Mouse (Mus musculus) gastrocnemius, postnatal 4 days (tissue): ENCODE results near the gene Tsen54. TPM values are rescaled to one million over a fixed set of nuclear protein-coding genes. Genes with fewer than 3 reads are reported as not detected.
A peak's percentile ranks its signal among the peaks of the same experiment; 100 is the strongest.

ENCODE experiments used
- DNase-seq, 2 experiments: peaks; one replicate each; pipeline ENCODE4 v3.0.0; 2021 to 2022; ENCODE audit warnings: low spot score in 2 of 2, mixed read lengths in 2 of 2
- microRNA-seq: library from miRNA; unstranded; fragments of <30 nt; microRNA quantifications from one replicate; pipeline ENCODE4 v1.2.0, GENCODE M21; 2021
- total RNA-seq, 2 experiments: library from RNA; stranded (reverse); gene quantifications; 2 replicates each; pipeline ENCODE4 v1.2.3; 2021

Gene Tsen54
- total RNA-seq, 2 experiments from 2014 or later: 15.6 to 16.9 TPM

DNA sequence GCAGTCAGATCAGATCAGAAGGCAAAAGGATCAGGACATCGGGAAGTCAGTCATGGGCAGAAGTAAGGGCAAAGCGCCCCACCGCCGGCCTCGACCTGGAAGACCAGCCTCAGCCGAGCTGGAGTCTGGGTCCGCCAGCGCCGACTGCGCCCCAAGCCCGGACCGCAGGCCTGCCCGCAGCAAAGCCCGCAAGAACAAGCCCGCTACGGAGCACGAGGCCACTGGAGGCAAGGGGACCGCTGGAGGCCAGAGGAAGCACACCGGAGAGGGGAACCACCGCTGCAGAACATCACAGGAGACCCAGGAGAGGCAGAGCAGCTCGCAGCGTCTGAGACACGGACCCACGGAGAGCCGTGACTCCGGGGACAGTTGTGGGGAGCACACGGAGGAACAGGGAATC, 43.8 kb downstream of the Tsen54 start, which contains the start of gene Myo15b:
TSS of gene Myo15b (plus strand) at position 53 of the 400 bp plus-strand sequence.
- DNase-seq: no peak

DNA sequence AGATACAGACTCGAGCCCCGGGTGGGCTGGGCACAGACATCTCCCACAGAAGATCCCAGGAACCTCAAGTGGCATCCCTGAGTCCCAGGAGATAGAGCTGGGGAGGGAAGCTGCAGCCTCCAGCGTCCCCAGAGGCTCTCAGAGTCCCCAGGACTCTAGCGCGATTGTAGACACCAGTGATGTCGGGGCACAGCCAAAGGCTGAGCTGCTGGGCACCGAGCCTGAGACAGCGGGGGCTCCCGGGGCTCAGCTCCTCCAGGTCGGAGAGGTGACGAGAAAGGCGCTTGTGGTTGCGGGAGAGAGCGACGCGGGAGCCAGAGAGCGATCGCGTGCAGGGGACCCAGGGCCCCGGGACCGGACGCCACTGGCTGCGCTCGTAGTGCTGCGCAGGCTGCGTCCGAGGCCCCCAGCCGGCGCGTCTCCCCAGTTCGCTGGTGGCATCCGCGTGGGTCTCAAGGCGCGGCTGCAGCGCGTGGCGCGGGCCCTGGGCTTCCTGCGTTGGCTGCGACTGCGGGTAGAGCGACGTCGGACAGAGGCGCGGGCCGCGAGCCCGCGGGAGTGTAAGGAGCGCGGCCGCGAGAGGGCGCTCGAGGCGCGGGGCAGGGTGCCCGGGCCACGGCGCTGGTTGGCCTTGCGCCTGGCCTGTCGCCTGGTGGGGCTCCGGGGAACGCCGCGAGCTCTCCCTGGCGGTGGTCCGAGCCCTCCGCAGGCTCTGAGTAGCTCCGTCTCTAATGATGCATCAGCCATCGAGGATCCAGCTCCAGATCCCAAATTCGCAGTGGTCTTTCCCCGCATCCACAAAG, 44.8 kb downstream of the Tsen54 start:
- peak; percentile 87 to 92 for DNase-seq

DNA sequence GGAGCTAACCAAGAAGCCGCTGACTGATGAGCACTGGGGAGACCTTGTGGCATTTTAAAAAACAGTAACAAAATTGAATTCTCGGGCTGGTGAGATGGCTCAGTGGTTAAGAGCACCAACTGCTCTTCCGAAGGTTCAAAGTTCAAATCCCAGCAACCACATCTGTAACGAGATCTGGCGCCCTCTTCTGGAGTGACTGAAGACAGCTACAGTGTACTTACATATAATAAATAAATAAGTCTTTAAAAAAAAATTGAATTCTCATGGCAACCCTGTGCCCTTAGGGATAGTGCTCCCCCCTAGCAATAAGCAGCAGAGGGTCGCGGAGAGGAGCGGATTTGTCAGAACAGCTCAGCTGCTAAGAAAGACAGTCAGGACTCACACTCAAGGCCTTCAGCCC, 49.4 kb downstream of the Tsen54 start:
- no peak for DNase-seq

DNA sequence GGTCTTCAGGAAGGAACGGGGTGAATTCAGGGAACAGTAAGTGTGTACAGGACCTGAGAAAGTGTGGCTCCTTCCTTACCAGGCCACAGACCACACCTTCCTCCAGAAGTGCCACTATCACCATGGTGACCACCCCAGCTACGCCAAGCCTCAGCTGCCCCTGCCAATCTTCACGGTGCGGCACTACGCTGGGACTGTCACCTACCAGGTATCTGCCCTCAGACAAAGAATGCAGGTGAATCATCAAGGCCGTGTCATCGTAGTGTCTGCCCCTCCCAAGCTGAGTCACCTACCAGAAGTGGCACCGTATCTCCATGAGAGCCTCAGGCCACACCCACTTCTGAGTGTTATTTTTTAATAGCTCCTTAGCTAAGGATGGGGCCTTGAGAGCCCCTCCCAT, 54.9 kb downstream of the Tsen54 start:
- no peak for DNase-seq

DNA sequence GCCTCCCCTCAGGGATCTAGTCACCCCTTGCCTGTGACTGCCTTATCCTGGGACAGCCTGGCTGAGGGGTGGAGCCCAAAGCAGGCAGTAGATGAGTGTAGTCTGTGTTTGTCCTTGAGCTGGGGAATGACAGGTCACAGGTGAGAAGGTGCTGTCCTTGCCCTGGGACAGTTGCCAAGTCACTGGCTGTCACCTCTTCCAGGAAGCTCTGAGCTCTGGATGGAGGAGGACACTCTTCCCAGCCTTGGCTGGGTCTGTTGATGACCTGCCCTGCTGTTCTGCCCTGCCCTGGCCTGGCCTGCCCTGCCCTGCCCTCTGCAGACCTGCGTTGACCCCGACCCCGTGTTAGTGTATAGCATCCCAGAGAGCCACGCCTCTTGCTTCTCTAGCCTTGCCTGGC, 57.9 kb downstream of the Tsen54 start:
- no peak for DNase-seq

Small RNA genes lying within 50 kb of the gene (microRNA-seq; reads per million reads assigned to microRNA genes)
- gene Mir5621: not detected

Other genes with a start within 250 kb of the Tsen54 start
- 10 to 100 TPM; 70.9 to 73.2 TPM for gene Mrps7, start 210.8 kb upstream of the Tsen54 start, total RNA-seq
- 10 to 100 TPM; 15.9 to 21.8 TPM for gene Gga3, start 210.7 kb upstream of the Tsen54 start, total RNA-seq
- 10 to 100 TPM; 29.7 to 31.9 TPM for gene Mif4gd, start 201.8 kb upstream of the Tsen54 start, total RNA-seq
- gene Slc25a19, start 186.4 kb upstream of the Tsen54 start, total RNA-seq: 10 to 100 TPM; 24.0 to 27.4 TPM
- gene Grb2, start 106.1 kb upstream of the Tsen54 start, total RNA-seq: 100 to 1,000 TPM; 106 to 116 TPM
- gene Tmem94, start 49.3 kb upstream of the Tsen54 start, total RNA-seq: 10 to 100 TPM; 51.9 to 57.3 TPM
- 10 to 100 TPM; 26.1 to 26.8 TPM for gene Caskin2, start 1.1 kb upstream of the Tsen54 start, total RNA-seq
- 10 to 100 TPM; 19.0 to 21.6 TPM for gene Llgl2, start 9.3 kb downstream of the Tsen54 start, total RNA-seq
- under 1 TPM; 0.37 to 0.60 TPM for gene Myo15b, start 43.7 kb downstream of the Tsen54 start, total RNA-seq
- gene Smim5, start 85.2 kb downstream of the Tsen54 start, total RNA-seq: 10 to 100 TPM; 14.1 to 17.1 TPM
- gene Smim6, start 97.3 kb downstream of the Tsen54 start, total RNA-seq: under 1 TPM in 1 of 2 experiments, not detected in 1; 0.39 TPM
- gene Sap30bp, start 118.6 kb downstream of the Tsen54 start, total RNA-seq: 10 to 100 TPM; 25.1 to 25.7 TPM
- gene Recql5, start 118.8 kb downstream of the Tsen54 start, total RNA-seq: 10 to 100 TPM in 1 of 2 experiments, 1 to 10 TPM in 1; 8.6 to 12.9 TPM
- 1 to 10 TPM; 5.1 to 6.2 TPM for gene Itgb4, start 160.0 kb downstream of the Tsen54 start, total RNA-seq
- gene Galk1, start 198.0 kb downstream of the Tsen54 start, total RNA-seq: 10 to 100 TPM; 32.7 to 40.0 TPM
- 100 to 1,000 TPM; 383 to 437 TPM for gene H3f3b, start 213.2 kb downstream of the Tsen54 start, total RNA-seq
- gene Unk, start 215.6 kb downstream of the Tsen54 start, total RNA-seq: 10 to 100 TPM; 25.9 to 26.0 TPM